Mouse (Mus musculus) lung, postnatal 10 days (tissue): ENCODE results near the gene Gabbr2.

Source experiments
- DNase-seq: peaks from one replicate; pipeline ENCODE4 v3.0.0; 2021

Gene Gabbr2

GRCm38 (mm10) chr4:46915476-46915875, 76.2 kb downstream of the Gabbr2 start:
- no peak for DNase-seq

- DNase-seq = no peak
Observed at GRCm38 (mm10) chr4:46914606-46915005, 77.1 kb downstream of the Gabbr2 start.

- DNase-seq = no peak
Observed at GRCm38 (mm10) chr4:46906036-46906691, 85.5 kb downstream of the Gabbr2 start.

DNA sequence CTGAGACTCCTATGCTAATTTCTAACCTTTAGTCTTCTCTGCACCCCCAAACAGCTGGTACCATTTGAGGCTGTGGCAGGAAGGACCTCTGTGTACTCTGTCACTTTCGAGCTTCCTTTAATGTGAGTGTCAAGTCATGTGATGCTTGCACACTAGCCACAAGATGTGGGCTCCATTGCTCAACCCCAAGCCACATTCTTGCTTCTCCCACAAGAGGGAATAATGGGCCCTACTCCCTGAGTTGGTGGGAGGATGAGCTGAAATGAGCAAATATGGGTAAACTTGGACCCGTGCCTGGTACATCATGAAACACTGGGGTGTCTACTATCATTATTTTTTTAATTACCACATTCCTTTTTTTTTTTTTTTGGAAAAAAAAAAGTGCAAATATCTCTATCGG, 86.5 kb downstream of the Gabbr2 start:
- no peak for DNase-seq

DNA sequence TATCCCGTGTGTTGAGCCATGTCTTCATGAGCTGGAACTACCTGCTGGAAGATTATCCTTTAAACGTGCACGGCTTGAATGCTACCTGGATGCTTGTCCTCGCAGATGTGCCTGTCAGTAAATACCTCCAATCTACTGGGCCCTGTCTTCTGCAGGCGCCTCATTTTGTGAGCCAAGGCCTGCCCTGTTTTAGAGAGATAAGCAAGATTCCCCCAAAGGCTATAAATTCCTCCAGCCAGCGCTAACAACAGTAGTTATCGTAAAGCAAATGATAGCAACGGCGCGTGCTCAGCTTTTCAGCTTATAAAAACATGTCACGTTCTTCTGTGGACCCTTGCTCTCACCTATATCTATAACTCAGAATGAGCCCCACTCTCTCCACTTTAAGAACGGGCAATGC, 87.5 kb downstream of the Gabbr2 start:
- DNase-seq = no peak

DNA sequence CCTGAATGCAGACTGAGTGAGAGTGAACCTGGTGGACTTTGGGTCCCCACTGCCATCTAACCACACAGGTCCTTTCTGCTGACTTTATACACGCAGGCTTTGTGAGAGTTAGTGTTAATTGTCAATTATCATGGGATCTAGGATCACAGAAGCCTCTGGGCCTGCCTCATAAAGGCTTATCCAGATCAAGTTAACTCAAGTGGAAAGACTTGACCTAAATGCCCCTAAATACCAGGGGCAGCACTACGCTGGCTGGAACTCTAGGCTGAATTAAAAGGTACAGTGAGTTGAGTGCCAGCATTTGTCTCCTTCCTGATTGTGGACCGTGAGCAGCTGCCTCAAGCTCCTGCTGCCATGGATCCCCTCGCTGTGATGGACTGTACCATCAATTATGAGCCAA, 93.1 kb downstream of the Gabbr2 start:
- DNase-seq = no peak

GRCm38 (mm10) chr4:46897634-46898399, 93.9 kb downstream of the Gabbr2 start:
- no peak for DNase-seq

DNA sequence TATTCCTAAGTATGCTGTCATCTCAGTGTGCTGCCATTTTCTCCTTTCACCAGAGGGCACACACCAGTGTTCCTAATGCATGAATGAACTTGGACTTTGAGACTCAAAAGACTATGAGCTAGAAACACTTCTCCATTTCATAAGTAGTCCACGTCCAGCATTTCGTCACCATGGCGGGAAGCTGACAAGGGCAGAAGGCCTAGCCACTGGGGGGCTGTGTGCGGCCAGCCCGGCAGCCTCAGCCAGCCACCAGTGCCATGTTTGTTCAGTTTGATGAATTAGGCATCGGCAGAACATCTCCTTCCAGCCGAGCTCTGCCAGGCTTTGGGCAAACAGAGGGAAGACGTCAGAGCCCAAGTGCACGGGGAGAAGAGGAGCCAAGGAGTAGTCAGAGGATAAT, 97.5 kb downstream of the Gabbr2 start:
- DNase-seq = no peak

- DNase-seq = no peak
Observed at GRCm38 (mm10) chr4:46889175-46889574, 102.5 kb downstream of the Gabbr2 start.

DNA sequence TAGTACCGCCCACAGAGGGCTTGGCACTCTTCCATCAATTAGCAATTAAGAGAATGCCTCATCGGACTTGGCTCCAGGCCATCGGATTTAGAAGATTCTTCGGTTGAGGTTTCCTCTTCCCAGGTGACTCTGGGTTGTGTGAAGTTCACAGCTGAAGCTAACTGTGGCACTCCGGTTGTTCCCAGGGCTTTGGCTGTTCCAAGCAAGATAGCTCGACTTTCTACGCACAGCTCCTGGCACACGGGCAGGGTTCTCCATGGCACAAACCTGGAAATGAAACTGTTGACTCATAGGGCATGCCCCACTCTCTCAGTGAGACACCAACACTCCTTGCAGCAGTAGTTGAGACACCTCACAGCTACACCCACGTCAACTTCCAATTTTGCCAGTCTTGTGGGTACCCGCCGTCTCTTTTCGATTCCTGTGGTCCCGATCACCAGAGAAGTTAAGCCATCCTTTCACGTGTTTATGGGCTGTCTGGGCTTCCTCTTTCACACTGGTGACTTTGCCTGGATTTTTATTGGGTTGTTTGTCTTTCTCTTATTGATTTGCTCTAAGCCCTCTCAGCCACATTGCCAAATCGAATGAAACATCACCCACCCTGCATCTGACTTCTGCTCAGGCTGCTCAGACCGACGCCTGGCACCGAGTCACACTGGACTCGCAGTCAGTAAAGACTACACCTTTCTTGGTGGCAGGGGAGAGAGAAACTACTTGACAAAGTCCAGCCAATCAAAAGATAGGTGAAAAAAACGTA, 105.9 kb downstream of the Gabbr2 start:
- DNase-seq = no peak

DNA sequence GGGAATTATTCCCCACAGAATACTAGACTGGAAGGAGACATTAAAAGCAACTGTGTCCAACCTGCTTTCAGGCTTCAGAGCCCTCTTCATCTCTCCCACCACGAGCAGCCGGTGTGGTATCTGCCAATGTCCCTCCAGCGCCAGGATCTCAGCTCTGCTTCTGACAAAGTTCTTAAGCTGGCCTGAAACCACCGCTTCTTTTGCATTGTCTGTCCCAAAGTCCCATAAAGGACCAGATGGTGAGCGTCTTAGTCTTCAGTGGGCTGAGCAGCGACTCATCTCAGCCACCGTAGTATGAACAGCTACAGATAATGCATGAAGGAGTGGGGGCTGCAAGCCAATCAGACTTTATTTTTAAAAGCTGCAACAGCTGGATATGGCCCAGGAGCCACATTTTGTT, 107.5 kb downstream of the Gabbr2 start:
- DNase-seq = no peak

DNA sequence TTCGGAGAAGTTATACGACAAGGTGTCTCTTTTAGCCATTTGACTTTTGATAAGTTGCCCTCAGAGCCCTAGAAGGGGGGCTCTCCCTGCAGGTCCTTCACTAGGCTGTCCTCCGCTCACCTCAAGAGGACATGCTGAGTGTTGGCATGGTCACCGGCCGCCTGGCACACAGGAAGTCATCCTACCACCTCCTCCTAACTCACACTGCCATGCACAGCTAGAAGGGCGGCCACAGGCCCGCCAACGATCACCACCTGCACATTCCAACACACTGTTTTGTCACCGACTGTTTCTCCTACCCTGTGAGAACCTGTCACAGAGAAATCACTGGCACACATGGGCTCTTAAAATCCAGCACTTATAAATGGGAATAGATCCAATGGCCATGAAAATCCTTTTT, 108.1 kb downstream of the Gabbr2 start:
- no peak for DNase-seq

DNA sequence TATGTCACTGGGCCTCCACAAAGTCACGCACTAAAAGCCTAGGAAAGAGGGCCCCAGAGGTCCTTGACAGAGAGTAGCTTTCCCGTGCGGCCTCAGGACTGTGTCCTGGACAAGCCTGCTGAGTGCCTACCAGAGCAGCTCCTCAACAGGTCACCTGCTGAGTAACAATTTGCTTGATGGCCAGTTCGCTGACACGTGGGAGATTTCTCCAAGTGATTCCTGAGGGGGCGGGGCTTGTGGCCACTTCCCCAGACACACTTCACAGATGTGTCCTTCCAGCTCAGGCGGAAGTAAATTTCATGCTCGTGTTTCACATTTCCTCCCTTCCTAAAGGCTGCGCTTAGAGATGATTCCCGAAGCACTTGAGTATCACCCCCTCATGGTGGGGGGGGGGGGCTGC, 108.6 kb downstream of the Gabbr2 start:
- DNase-seq = peak; percentile 15

DNA sequence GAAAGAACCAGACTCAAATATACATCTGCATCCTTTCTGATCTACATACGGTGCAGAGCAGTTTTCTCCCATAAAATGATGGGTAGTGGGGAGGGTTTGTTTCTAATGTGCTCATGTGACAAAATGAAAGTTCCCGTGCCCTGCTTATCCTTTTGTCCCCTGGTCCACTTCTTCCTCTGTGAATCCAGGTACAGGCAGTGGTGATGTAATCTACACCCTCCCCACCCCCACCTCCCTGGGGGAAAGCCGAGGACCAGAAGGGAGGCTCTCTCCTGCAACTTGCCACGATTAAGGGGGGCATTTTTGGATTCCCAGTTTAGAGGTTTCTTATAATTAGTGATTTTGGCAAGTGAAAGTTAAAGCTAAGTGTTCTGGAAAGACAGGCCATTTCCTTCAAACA, 110.4 kb downstream of the Gabbr2 start:
- no peak for DNase-seq

GRCm38 (mm10) chr4:46879943-46880342, 111.7 kb downstream of the Gabbr2 start:
- DNase-seq = no peak

DNA sequence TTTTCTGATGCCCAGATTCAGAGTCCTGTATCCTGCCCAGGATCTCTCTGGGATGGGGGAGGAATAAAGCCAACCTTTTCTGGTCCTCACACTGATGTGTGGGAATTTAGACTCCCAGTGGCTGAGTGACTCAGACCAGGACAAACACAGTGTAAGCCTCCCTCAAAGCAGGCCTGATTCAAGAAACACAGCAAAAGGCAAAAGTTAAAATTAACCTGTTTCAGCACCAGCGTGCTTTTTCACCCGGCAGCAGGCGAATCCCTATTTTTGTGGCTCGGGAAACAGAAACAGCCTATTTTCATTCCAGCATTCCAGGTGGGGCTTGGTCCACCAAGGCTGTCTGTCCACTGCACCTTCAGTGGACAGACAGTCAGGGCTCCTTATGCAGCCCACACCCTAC, 118.9 kb downstream of the Gabbr2 start:
- no peak for DNase-seq

- no peak for DNase-seq
Observed at GRCm38 (mm10) chr4:46870157-46870556, 121.5 kb downstream of the Gabbr2 start.

DNA sequence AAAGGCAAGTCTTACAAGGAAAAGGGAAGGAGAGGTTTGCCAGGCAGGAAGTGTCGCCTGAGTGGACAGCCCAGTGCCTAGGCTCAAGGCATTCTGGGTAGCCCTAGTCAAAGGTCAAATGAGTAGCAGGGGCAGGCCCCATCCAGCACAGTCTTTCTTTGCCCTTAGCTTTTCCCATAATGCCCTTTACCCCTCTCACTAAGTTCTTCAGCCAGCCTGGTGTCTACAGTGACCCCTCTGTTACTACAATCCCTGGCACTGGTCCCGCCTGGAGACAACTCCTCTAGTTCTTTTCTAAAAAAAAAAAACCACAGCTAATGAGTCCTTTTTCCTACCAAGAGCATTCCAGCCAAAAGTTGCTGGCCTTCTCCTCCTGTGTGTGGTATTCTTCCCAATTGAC, 122.3 kb downstream of the Gabbr2 start:
- DNase-seq = peak; percentile 18

DNA sequence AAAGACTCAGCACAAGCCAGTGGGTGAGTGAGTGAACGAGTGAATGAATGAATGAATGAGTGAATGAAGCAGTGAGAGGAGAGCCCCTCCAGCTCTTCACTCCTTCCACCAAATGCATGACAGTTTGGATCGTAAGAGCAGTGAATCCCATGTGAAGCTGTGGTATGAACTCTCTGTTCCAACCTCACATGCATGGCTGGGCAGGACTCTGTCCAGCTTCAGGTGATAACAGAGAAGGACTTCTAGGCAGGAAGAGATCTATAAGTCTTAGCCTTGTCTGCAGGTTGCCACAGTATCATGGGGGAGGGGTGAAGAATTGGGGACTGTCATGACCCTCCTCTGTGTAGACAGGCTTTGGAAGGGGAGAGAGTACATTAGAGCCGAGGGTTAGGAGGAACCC, 122.8 kb downstream of the Gabbr2 start:
- no peak for DNase-seq

DNA sequence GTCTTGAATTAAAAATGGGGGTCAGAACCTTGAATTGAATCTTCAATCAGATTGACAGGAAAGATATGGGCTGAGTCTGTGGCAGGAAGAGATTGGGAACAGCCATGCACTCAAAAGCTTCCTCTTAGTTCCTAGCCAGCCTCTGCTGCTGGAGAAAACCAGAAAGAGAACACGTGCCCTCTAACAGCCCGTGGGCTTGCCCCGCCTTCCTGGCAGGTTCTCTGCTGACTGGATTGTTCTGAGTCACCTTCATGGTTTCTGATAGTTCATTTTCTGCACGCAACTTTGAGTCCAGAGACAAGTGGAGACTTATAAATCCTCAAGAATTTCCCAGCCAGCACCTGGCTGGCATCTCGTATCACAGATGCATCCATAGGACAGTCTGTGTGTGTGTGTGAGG, 123.5 kb downstream of the Gabbr2 start:
- DNase-seq = peak; percentile 38

DNA sequence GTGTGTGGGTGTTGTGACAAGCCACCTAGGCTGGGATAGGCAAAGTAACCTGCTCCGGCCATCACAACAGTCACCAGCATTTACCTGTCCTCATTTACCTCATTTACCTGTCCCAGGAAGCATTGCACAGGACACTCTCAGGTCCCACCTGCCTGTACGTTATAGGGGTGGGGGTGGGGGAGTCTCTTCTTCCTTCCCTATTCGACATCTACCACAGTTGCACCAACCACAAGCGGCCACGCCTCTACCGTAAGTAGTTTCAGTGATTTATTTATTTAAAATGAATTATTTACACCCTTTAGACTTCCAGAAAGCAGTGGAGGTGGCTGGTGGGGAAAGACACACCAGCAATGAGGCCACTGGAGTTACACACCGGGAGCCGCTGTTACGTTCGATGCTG, 123.9 kb downstream of the Gabbr2 start:
- no peak for DNase-seq

- no peak for DNase-seq
Observed at GRCm38 (mm10) chr4:46866070-46866469, 125.6 kb downstream of the Gabbr2 start.

- DNase-seq = peak; percentile 14
Observed at GRCm38 (mm10) chr4:46863721-46864120, 128.0 kb downstream of the Gabbr2 start.

- no peak for DNase-seq
Observed at GRCm38 (mm10) chr4:46862677-46863076, 129.0 kb downstream of the Gabbr2 start.
